Mouse (Mus musculus) brain, embryonic 14.5 days (tissue): ENCODE data around the gene Naa20.

Experiments
- CTCF ChIP-seq: fragments of 200-500 bp; IDR thresholded peaks from 2 replicates; pipeline ENCODE4 v1.5.1; 2012; ENCODE audit warnings: inconsistent platforms, mild to moderate bottlenecking, moderate library complexity, borderline replicate concordance; ENCODE audit not compliant: insufficient read depth, insufficient read length; ENCODE audit errors: extremely low read depth
- POLR2A ChIP-seq: fragments of 200-500 bp; IDR thresholded peaks from 2 replicates; pipeline ENCODE4 v1.6.1; 2012; ENCODE audit warnings: mild to moderate bottlenecking, inconsistent platforms, borderline replicate concordance; ENCODE audit not compliant: poor library complexity, insufficient read depth, insufficient read length, severe bottlenecking; ENCODE audit errors: extremely low read depth

DNA sequence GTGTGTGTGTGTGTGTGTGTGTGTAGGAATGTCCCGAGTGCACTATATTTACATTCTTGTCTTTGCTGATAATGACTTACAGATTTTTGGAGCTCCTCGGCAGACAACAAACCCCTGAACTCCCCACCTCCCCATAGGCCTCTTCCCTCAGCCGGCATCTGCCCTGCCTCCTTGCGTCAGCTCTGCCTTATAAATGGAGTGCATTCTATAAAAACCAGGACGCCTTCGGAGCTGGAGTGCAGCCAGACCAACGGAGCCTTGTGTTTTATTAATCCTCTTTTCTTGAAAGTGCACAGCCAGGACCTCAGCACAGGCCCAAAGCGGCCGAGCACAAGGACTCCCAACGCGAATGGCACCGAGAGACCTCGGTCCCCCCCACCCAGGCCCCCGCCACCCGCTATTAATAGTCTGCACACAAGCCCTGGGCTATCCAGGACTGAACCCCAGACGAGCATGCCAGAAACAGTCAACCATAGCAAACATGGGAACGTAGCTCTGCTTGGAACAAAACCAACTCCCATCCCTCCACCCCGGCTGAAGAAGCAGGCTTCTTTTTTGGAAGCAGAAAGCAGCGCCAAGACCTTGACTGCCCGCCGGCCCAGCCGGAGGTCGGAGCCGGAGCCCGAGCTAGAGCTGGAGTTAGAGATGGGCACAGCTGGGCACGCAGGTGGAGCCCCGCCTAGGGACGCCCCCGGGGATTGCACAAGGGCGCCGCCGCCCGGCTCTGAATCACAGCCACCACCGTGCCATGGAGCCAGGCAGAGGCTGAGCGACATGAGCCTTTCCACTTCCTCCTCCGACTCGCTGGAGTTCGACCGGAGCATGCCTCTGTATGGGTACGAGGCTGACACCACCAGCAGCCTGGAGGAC lies 41.7 kb upstream of the Naa20 start:
- TF ChIP-seq POLR2A (no peak; the same call in 1 of the 2 replicates), CTCF (peak; percentile 49)
